Mouse (Mus musculus): ENCODE results near the gene Ahcyl1.
A peak's percentile ranks its signal among the peaks of the same experiment; 100 is the strongest.

Gene Ahcyl1

GRCm38 (mm10) chr3:107704371-107704705, 8.0 kb upstream of the Ahcyl1 start:
- DNase-seq (ENCODE audit: extremely low read depth, low read depth, low spot score) = no peak

GRCm38 (mm10) chr3:107703675-107704370, 7.5 kb upstream of the Ahcyl1 start:
- no peak for DNase-seq (ENCODE audit: extremely low read depth, low read depth, low spot score)

GRCm38 (mm10) chr3:107701767-107702394, 5.5 kb upstream of the Ahcyl1 start:
- no peak for DNase-seq (ENCODE audit: extremely low read depth, low read depth, low spot score)

GRCm38 (mm10) chr3:107700625-107701024, 4.3 kb upstream of the Ahcyl1 start:
- no peak for DNase-seq (ENCODE audit: extremely low read depth, low read depth, low spot score)

DNA sequence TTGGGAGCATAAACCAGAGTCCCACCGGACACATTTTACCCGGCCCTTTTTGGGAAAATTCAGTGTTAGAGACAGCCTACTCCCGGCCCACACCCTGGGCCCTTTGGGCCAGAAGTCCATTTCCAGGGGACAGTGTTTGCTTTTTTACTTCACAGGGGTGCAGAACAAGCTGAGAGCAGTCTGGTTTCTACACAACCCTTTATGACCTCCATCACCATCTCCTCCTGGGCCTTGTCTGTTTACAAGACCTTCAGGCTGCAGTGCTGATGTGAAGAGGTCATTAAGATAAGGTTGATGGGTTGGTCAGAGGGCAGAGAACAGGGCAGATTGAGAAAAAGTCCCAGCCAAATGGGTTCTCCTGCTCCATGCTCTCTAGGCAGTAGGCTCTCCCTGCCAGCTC, 550 bp upstream of the Ahcyl1 start:
- no peak for DNase-seq (ENCODE audit: extremely low read depth, low read depth, low spot score)

DNA sequence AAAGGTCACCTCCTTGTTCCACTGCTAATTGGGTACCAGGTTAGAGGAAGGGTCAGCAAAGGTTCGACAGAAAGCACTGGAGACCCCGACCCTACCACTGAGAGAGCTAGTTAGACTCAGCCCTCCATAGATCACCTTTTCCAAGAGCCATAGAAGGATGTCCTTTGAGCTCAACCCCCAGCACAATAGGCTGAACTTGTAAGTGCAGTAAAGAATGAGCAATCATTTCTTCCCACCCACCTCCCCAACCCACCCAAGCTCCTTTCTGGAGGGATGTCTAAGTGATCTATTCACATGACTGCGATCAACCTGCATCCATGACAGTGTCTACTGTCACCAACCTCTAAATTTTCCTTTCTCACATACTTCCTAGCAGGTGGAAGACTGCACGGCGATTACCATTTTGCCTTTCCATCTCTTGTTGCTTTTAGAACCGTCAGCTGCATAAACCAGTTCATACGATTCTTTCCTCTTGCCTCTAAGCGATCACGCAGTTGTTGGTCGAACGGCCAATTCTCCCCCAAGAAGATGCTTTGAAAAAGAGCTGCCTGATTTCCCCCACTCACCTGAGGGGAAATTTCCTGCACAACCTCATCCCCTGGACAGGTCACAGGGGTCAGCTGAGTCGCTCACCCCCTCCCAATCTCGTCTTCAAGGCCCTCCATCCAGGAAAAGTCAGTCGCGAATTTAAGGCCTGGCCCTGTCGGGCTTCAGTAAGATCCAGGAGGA, 977 bp downstream of the Ahcyl1 start:
- no peak for DNase-seq (ENCODE audit: extremely low read depth, low read depth, low spot score)

DNA sequence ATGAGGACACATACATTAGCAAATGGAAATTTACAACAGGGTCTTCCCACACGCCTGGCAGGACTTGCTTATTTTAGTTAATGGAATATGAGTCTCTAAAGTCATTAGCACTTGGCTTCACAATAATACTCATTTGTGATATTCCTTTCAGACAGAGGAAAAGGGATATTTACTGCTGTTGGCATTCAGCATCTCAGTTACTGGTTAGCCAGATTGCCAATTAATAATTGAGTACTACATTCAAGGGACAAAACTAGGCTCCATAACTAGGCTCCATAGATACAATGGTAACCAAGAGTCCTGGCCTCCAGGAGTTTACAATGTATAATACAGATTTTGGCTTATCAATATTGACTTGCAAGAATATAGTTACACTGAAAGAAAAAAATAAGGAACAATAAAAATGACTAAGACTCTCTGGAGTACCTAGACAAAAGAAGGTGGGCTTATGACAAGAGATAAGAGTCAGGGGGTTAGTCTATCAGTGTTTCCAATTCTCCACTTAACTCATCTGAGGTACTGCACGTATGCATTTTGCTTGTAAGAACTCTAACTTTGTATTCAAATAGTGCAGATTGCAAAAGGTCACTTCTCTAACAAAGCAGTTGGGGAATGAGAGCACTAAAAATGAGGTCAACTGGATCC, 2.0 kb downstream of the Ahcyl1 start:
- no peak for DNase-seq (ENCODE audit: extremely low read depth, low read depth, low spot score)

DNA sequence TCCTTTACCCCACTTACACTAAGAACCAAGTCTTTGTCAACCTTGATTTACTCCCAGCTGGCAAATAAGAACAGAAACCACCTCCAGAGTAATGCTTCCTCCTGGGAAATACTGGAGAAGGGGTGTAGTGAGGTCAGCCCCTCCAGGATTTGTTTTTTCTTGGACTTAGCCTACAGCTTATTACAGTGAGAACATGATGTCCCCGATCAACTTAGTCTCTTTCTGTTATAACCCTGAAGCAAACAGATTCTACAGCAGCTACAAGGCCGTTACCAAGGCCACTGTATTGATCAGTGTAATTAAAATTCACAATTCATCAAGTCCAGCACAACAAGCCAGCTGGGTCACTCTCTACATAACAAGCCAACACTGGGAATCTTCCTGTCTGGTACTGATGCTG, 6.0 kb downstream of the Ahcyl1 start:
- DNase-seq (ENCODE audit: extremely low read depth, low read depth, low spot score) = peak; percentile 47

GRCm38 (mm10) chr3:107689245-107689644, 7.1 kb downstream of the Ahcyl1 start:
- no peak for DNase-seq (ENCODE audit: extremely low read depth, low read depth, low spot score)

DNA sequence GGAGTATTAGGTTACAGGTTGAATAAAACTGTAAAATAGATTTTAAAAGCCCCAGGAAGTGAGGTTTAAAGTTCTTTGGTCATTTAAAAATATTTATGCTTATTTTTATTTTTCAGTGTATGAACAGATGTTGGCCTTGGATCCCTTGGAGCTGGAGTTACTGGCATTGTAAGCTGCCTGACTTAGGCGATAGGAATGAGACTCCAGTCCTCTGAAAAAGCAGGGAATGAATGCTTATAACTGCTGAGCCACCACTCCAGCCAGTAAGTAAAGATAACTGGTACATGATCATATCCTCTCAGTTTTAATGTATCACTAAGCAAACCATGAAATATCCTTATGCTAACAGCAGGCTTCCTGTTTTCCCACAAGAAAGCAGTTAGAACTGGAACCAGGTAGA, 8.1 kb downstream of the Ahcyl1 start:
- DNase-seq (ENCODE audit: extremely low read depth, low read depth, low spot score) = no peak

- no peak for DNase-seq (ENCODE audit: extremely low read depth, low read depth, low spot score)
These were observed 9.9 kb downstream of the Ahcyl1 start for GRCm38 (mm10) chr3:107686276-107686977.

GRCm38 (mm10) chr3:107685652-107686051, 10.7 kb downstream of the Ahcyl1 start:
- no peak for DNase-seq (ENCODE audit: extremely low read depth, low read depth, low spot score)

DNA sequence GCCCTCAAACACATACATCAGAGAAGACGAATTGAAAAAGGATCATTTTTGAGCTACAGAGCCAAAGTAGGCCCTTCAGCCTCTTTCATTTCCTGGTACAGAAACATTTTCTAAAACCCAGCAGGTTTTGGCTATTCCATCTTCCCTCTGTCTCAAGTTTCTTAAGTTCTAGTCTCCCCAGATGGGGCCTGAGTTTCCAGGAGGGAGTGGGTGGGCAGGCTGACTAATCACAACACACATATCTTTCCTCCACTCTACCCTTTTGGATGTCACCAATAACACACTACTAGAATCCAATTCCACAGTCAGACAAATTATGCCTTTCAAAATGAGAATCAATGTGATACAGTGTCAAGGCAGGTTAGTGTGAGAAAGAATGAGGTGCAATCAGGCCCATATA, 12.8 kb downstream of the Ahcyl1 start:
- no peak for DNase-seq (ENCODE audit: extremely low read depth, low read depth, low spot score)

DNA sequence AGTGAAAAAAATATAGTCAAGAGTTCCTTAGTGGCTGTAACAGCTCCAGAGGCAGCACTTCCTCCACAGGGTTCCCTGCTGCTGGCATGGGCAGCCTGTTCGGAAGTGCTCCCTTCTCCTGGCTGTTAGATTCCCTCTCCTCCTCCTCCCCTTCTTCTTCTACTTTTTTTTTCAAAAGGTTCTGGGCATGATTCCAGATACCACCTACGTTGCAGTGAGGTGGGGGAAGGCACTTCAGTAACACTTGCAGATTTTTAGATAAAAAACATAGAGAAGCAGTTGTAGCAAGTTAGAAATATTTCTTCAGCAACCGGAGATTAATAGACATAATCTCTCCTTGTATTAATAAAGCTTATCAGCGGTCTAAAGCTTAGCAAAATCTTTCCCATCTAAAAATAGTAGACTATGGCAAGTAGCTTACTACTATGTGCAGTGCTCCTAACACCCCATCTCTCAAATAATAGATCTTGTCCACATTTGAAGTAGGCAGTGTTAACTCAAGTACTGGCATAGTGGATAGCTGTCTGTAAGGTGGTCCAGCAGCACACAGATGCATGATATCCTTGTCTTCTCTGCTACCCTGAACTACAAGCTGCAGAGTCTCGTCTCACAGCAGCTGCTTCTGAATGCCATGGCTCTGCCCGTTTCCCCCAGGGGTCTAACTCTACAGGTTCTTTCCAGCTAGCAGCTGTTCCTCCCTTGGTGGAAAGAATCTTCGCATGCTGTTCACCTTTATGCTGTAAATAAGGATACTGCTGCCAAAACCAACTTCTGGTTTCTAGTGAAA, 15.4 kb downstream of the Ahcyl1 start:
- DNase-seq (ENCODE audit: extremely low read depth, low read depth, low spot score) = peak; percentile 31

DNA sequence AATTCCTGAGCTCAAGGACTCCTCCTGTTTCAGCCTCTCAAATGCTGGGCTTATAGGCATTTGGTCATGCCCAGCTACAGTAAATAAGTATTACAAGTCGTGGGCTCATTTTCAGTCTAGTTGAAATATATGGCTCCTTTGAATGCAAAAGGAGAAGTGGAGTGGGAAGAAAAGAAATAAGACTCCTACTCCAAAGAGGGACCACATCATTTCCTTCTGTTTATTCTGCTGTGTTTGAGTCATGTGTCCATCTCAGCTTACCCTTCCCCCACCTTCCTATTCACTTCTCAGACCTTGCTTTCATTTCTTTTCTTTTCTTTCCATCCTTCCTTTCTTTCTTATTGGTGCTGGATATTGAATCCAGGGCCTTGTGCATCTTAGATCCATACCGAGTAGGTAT, 24.9 kb downstream of the Ahcyl1 start:
- DNase-seq (ENCODE audit: extremely low read depth, low read depth, low spot score) = no peak

DNA sequence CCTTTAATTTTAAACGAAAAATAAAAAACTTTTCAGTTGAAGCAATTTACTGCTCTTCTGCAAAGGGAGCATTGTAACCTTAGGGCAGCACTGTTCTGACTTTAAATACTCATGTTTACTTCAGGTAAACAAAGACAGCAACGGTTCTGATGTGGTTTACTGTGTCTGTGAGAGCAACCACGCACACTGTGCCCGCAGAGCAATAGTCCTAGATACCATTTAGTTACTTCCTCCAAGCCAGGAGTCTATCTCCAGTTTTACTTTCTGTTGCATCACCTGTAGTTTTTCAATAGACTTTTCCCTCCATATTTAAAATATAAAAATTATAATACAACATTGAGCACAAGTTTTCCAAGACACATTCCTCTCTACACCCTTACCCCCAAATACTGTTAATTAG, 25.9 kb downstream of the Ahcyl1 start:
- DNase-seq (ENCODE audit: extremely low read depth, low read depth, low spot score) = no peak

DNA sequence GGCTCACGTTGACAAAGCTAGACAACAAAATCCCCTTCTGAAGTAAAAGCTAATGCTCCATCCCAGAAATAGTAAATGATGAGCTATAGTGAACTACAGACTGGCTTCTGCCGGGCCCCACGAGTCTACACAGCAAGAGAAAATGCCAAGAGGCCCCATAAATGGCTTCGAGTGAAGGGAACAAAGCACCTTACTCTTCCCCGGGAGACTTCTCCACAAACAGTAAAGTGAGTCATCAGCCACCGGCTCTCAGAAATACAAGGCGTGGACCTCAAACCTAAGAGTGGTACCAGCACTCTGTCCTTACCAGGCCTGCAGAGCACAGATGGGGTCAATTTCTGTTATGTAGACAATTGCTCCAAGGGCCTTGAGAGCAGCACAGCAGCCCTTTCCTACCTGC, 27.6 kb downstream of the Ahcyl1 start:
- no peak for DNase-seq (ENCODE audit: extremely low read depth, low read depth, low spot score)

- no peak for DNase-seq (ENCODE audit: extremely low read depth, low read depth, low spot score)
These were observed 28.9 kb downstream of the Ahcyl1 start for GRCm38 (mm10) chr3:107667426-107667825.

DNA sequence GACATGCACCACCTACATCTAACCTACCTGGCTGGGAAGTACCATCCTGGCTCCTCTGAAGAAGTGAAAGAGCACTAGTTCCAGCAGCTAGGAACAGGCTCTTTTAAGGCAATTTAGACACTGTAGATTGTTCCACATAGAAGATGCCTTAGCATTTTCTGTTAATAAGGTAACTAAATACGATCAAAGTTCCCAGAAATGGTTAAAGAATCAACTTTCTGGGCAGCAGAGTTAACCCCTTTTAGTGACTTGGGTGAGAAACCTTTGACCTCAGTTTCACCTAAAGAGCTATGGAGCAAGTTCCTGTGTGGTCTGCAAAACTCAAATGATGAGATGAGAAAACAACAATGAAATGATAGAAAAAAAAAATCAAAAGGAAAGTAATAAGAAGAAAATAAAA, 31.7 kb downstream of the Ahcyl1 start:
- no peak for DNase-seq (ENCODE audit: extremely low read depth, low read depth, low spot score)

GRCm38 (mm10) chr3:107659000-107659399, 37.4 kb downstream of the Ahcyl1 start:
- DNase-seq (ENCODE audit: extremely low read depth, low read depth, low spot score) = no peak

Data from fat pad, adult 2 months (tissue).